Mouse (Mus musculus) CH12F3 (cell line): ENCODE measurements around the gene Il12b.

Experiments used
- in situ Hi-C: fragments of 300-500 bp; cut with MboI; formaldehyde crosslinking; loops from 2 replicates; pipeline ENCODE4 v1.14.3; 2020; ENCODE audit warnings: low sequenced_read_pairs

Gene Il12b

GRCm38 (mm10) chr11:44399763-44400162 is at the start of gene Il12b:
Gene Il12b, plus strand, starts transcription at chr11:44400063.
- in situ Hi-C loops = no loop called here

GRCm38 (mm10) chr11:44354860-44355470 is 44.9 kb upstream of the Il12b start:
- in situ Hi-C loops = no loop called here

GRCm38 (mm10) chr11:44356171-44356570 is 43.7 kb upstream of the Il12b start:
- in situ Hi-C loops = no loop called here

- in situ Hi-C loops = no loop called here
Measured at GRCm38 (mm10) chr11:44364536-44364935, 35.3 kb upstream of the Il12b start.

GRCm38 (mm10) chr11:44367711-44368110 is 32.2 kb upstream of the Il12b start:
- in situ Hi-C loops = no loop called here

GRCm38 (mm10) chr11:44372856-44373255 is 27.0 kb upstream of the Il12b start:
- in situ Hi-C loops = no loop called here

GRCm38 (mm10) chr11:44377879-44378278 is 22.0 kb upstream of the Il12b start:
- in situ Hi-C loops = no loop called here

- in situ Hi-C loops = no loop called here
Measured at GRCm38 (mm10) chr11:44380432-44381051, 19.3 kb upstream of the Il12b start.

- in situ Hi-C loops = no loop called here
Measured at GRCm38 (mm10) chr11:44382200-44382599, 17.7 kb upstream of the Il12b start.

GRCm38 (mm10) chr11:44387031-44387430 is 12.8 kb upstream of the Il12b start:
- in situ Hi-C loops = no loop called here

GRCm38 (mm10) chr11:44389993-44390701 is 9.7 kb upstream of the Il12b start:
- in situ Hi-C loops = no loop called here

GRCm38 (mm10) chr11:44393101-44393810 is 6.6 kb upstream of the Il12b start:
- in situ Hi-C loops = no loop called here

GRCm38 (mm10) chr11:44395401-44395800 is 4.5 kb upstream of the Il12b start:
- in situ Hi-C loops = no loop called here

GRCm38 (mm10) chr11:44397551-44397950 is 2.3 kb upstream of the Il12b start:
- in situ Hi-C loops = no loop called here

- in situ Hi-C loops = no loop called here
Measured at GRCm38 (mm10) chr11:44398356-44398755, 1.5 kb upstream of the Il12b start.

GRCm38 (mm10) chr11:44398782-44399225 is 1.1 kb upstream of the Il12b start:
- in situ Hi-C loops = no loop called here

- in situ Hi-C loops = no loop called here
Measured at GRCm38 (mm10) chr11:44401635-44402548, 2.0 kb downstream of the Il12b start.

GRCm38 (mm10) chr11:44405113-44405512 is 5.2 kb downstream of the Il12b start:
- in situ Hi-C loops = no loop called here

- in situ Hi-C loops = no loop called here
Measured at GRCm38 (mm10) chr11:44405961-44406360, 6.1 kb downstream of the Il12b start.

- in situ Hi-C loops = no loop called here
Measured at GRCm38 (mm10) chr11:44406457-44406856, 6.6 kb downstream of the Il12b start.
